Mouse (Mus musculus): Measurements from ENCODE around the gene Akap14. TPM values are rescaled to one million over a fixed set of nuclear protein-coding genes. Genes with fewer than 3 reads are reported as not detected.

Gene Akap14
- polyA plus RNA-seq (2012; rRNA removed), result 7.0 and 7.1 TPM in 2 replicates

DNA sequence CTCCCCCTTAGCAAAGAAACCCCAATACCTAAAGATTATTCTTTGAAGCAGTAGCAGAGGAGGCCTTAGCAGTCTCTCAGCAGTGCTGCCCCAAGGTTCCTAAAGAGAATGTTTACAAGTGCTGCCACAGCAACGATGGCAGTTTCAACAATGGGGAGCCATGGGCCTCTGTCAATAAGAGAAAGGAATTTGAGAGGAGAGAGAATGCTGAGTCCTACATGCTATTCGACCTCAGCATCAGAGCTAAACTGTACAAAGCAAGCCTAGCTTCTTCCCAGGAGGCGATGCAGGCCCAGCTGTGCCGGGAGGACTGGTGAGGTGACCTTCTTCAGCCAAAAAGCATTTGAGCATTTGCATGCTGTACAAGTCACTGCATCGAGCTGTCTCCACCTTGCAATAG is at the start of gene Akap14:
Gene Akap14, minus strand, starts transcription at position 101 of the 400 bp plus-strand sequence.

GRCm38 (mm10) chrX:37210941-37211340 is 42.3 kb upstream of the Akap14 start, which contains the start of gene Gm9:
Gene Gm9 (minus strand): TSS chrX:37211041.

GRCm38 (mm10) chrX:37191105-37191743 is 22.6 kb upstream of the Akap14 start, which contains the start of the genes Ndufa1 and Rnf113a1:
Gene Ndufa1 (minus strand): TSS chrX:37191163.
Gene Rnf113a1 (plus strand): TSS chrX:37191245.

DNA sequence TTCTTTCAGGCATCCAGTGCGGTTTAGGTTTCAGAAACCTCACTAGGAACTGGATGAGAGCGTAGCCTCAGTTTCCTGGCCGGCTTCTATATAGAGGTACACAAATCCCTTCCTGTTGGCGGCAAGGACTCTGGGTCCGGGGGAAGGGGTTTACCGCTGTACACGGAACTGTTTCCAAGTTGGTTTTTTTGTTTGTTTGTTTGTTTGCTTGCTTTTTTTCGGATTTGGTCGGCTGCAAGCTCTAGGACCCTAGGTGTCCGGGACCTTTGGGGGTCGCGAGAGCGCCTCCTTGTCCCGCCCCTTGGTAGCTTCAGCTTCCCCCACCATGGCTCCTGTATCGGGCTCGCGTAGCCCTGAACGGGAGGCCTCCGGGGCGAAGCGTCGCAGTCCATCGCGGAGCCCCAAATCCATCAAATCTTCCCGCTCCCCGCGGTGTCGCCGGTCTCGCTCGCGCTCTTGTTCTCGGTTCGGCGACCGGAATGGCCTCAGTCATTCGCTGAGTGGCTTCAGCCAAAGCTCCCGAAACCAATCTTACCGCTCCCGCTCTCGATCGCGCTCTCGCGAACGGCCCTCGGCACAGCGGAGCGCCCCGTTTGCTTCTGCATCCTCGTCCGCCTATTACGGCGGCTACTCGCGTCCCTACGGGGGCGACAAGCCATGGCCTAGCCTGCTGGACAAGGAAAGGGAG is 41.8 kb downstream of the Akap14 start, which contains the start of gene Nkap:
Gene Nkap, plus strand, starts transcription at position 125 of the 688 bp plus-strand sequence.

GRCm38 (mm10) chrX:37110193-37110880 is 58.3 kb downstream of the Akap14 start, which contains the start of gene Upf3b:
Gene Upf3b (minus strand): TSS chrX:37110322.

Other genes starting within 250 kb of the Akap14 start
- 10.3 and 17.7 TPM in 2 replicates for gene Sept6, start 177.0 kb downstream of the Akap14 start, polyA plus RNA-seq (2012; rRNA removed)
- gene Sowahd, start 120.0 kb downstream of the Akap14 start, polyA plus RNA-seq (2012; rRNA removed), result 0.09 TPM in 1 of 2 replicates, not detected in the other
- 12.7 and 16.7 TPM in 2 replicates for gene Rpl39, start 83.4 kb downstream of the Akap14 start, polyA plus RNA-seq (2012; rRNA removed)
- 1.9 and 2.4 TPM in 2 replicates for gene Upf3b, start 58.5 kb downstream of the Akap14 start, polyA plus RNA-seq (2012; rRNA removed)
- 1.8 and 2.0 TPM in 2 replicates for gene Nkap, start 42.0 kb downstream of the Akap14 start, polyA plus RNA-seq (2012; rRNA removed)
- gene Ndufa1, start 22.3 kb upstream of the Akap14 start, polyA plus RNA-seq (2012; rRNA removed), result 86.4 and 196 TPM in 2 replicates
- gene Rnf113a1, start 22.4 kb upstream of the Akap14 start, polyA plus RNA-seq (2012; rRNA removed), result 2.1 and 2.3 TPM in 2 replicates
- gene Gm9, start 42.2 kb upstream of the Akap14 start, polyA plus RNA-seq (2012; rRNA removed), result not detected in 2 replicates
- gene Rhox1, start 53.4 kb upstream of the Akap14 start, polyA plus RNA-seq (2012; rRNA removed), result 0.25 and 0.28 TPM in 2 replicates
- not detected in 2 replicates for gene Rhox2a, start 76.1 kb upstream of the Akap14 start, polyA plus RNA-seq (2012; rRNA removed)
- not detected in 2 replicates for gene Rhox3a, start 81.1 kb upstream of the Akap14 start, polyA plus RNA-seq (2012; rRNA removed)
- gene Rhox4a, start 96.5 kb upstream of the Akap14 start, polyA plus RNA-seq (2012; rRNA removed), result not detected in 2 replicates
- not detected in 2 replicates for gene Rhox3a2, start 211.2 kb upstream of the Akap14 start, polyA plus RNA-seq (2012; rRNA removed)
- not detected in 2 replicates for gene Rhox4a2, start 222.0 kb upstream of the Akap14 start, polyA plus RNA-seq (2012; rRNA removed)
- not detected in 2 replicates for gene Rhox2b, start 243.2 kb upstream of the Akap14 start, polyA plus RNA-seq (2012; rRNA removed)

Measured in ovary, adult 2 months (tissue).